Mouse (Mus musculus) cortical plate, adult 2 months (tissue): ENCODE results near the gene Tnni2.

Source experiments
- CTCF ChIP-seq: fragments of 200-500 bp; IDR thresholded peaks from 2 replicates; pipeline ENCODE4 v1.5.1; 2011; ENCODE audit warnings: mild to moderate bottlenecking, control low read depth, low read length; ENCODE audit not compliant: insufficient read depth; ENCODE audit errors: extremely low read depth
- POLR2A ChIP-seq: fragments of 200-500 bp; IDR thresholded peaks from 2 replicates; pipeline ENCODE4 v1.6.1; 2011; ENCODE audit warnings: mild to moderate bottlenecking, low read length, control low read depth; ENCODE audit not compliant: insufficient read depth; ENCODE audit errors: extremely low read depth

DNA sequence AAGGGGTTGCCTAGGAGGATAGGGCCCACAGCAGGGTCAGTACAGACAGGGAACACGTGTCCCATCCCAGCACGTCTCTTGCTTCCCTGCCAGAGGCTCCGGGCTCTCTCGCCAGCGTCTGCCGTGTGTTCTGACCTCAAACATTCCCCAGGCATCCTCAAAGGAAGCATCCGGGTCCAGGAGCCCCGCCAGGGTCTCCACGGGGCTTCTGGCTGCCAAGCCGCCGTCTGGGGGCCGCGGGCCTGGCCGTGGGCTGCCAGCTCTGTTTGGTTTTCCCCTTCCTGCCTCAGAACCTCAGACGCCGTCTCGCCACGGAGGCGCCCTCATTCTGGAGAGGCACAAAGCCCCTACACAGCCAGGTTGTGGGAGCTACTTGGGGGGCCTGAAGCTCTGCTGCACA is 8.0 kb upstream of the Tnni2 start:
- TF ChIP-seq CTCF (no peak), POLR2A (no peak)
